In genomic region chr4:119194909-119195581, GRCm38 (mm10) we compare ENCODE assay signal across 8 mouse cellular contexts. TPM values are rescaled to one million over a fixed set of nuclear protein-coding genes. Genes with fewer than 3 reads are reported as not detected.
A peak's percentile ranks its signal among the peaks of the same experiment; 100 is the strongest.
DNase-seq lines count a peak whose midpoint lies in the region; ATAC-seq and TF ChIP-seq lines count a peak whose summit lies in the region.

Gene Svbp, plus strand, starts transcription at chr4:119195306.

- peak; percentile 84 for DNase-seq in ES-CJ7 (ENCODE audit: low read depth, low spot score)
- peak; percentile 81 for DNase-seq in cerebellum, adult 11-12 months
- peak; percentile 92 to 93 for DNase-seq in heart, postnatal 14 days
- DNase-seq in layer of hippocampus, adult 11-12 months (ENCODE audit: low spot score): peak; percentile 81
- DNase-seq in liver, postnatal 0 days: peak; percentile 98

- peak within 1 kb of the TSS; percentile 75 for H3K4me3 ChIP-seq in forebrain, embryonic 15.5 days
- H3K4me3 ChIP-seq in liver, postnatal 0 days (ENCODE audit: low read depth, low read length): peak within 1 kb of the TSS; percentile 91
- H3K4me3 ChIP-seq in neural tube, embryonic 13.5 days: peak within 1 kb of the TSS; percentile 63
- H3K4me3 ChIP-seq in testis, adult 2 months (ENCODE audit: control insufficient read depth, low read depth, low read length): peak within 1 kb of the TSS; percentile 94

- 0% methylated on average over 37 of the region's 47 CpGs for WGBS in forebrain, embryonic 15.5 days
- 4% methylated on average over 42 of the region's 47 CpGs for WGBS in liver, postnatal 0 days (ENCODE audit: insufficient replicate concordance)
- WGBS in neural tube, embryonic 13.5 days: under 1% methylated on average over 29 of the region's 47 CpGs

- TF ChIP-seq EP300 in liver, postnatal 0 days (IDR thresholded peaks at IDR 0.05; ENCODE audit: low read depth): no peak

- ATAC-seq in forebrain, embryonic 15.5 days (replicated peaks): peak; percentile 90
- peak; percentile 95 for ATAC-seq in liver, postnatal 0 days
- peak; percentile 93 for ATAC-seq in neural tube, embryonic 13.5 days (ENCODE audit: low read depth)

- peaks cover 26% of the 10 kb centered on the region for H3K4me1 ChIP-seq in forebrain, embryonic 15.5 days
- peaks cover 20% of the 10 kb centered on the region for H3K4me1 ChIP-seq in liver, postnatal 0 days (ENCODE audit: insufficient read depth)
- H3K4me1 ChIP-seq in neural tube, embryonic 13.5 days (replicated peaks): peaks cover 31% of the 10 kb centered on the region
- H3K4me1 ChIP-seq in testis, adult 2 months (ENCODE audit: control insufficient read depth, insufficient read depth, low read length): peaks cover 6% of the 10 kb centered on the region

- H3K9ac ChIP-seq in forebrain, embryonic 15.5 days (replicated peaks): peak within 1 kb of the TSS; percentile 64
- H3K9ac ChIP-seq in liver, postnatal 0 days (replicated peaks): peak within 1 kb of the TSS; percentile 95
- peak within 1 kb of the TSS; percentile 81 for H3K9ac ChIP-seq in neural tube, embryonic 13.5 days

- no peak for TF ChIP-seq POLR2A in testis, adult 2 months (IDR thresholded peaks at IDR 0.05; ENCODE audit: control insufficient read depth, low read depth, low read length)

- H3K4me2 ChIP-seq in forebrain, embryonic 15.5 days (replicated peaks): peak within 1 kb of the TSS; percentile 65
- peak within 1 kb of the TSS; percentile 71 for H3K4me2 ChIP-seq in liver, postnatal 0 days (ENCODE audit: low read depth, low read length)
- H3K4me2 ChIP-seq in neural tube, embryonic 13.5 days: peak within 1 kb of the TSS; percentile 70

- no peaks in the 10 kb centered on the region for H3K36me3 ChIP-seq in forebrain, embryonic 15.5 days
- H3K36me3 ChIP-seq in liver, postnatal 0 days (replicated peaks; ENCODE audit: insufficient read depth, low read length): no peaks in the 10 kb centered on the region
- H3K36me3 ChIP-seq in neural tube, embryonic 13.5 days: peaks cover 11% of the 10 kb centered on the region; the same call in 1 of the 2 replicates
- no peaks in the 10 kb centered on the region for H3K36me3 ChIP-seq in testis, adult 2 months (ENCODE audit: control insufficient read depth, insufficient read depth, low read length)

- no peaks in the 10 kb centered on the region for H3K27me3 ChIP-seq in forebrain, embryonic 15.5 days
- no peaks in the 10 kb centered on the region for H3K27me3 ChIP-seq in liver, postnatal 0 days (ENCODE audit: insufficient read depth, low read length)
- H3K27me3 ChIP-seq in neural tube, embryonic 13.5 days: no peaks in the 10 kb centered on the region
- H3K27me3 ChIP-seq in testis, adult 2 months (ENCODE audit: control insufficient read depth, insufficient read depth, low read length): no peaks in the 10 kb centered on the region

- H3K9me3 ChIP-seq in forebrain, embryonic 15.5 days: no peaks in the 10 kb centered on the region
- no peaks in the 10 kb centered on the region for H3K9me3 ChIP-seq in liver, postnatal 0 days (ENCODE audit: low read length)
- H3K9me3 ChIP-seq in neural tube, embryonic 13.5 days: no peaks in the 10 kb centered on the region

- intact Hi-C loops in heart, postnatal 14 days (cut with DNase I): no loop called here

- no peak for TF ChIP-seq CTCF in liver, postnatal 0 days (IDR thresholded peaks at IDR 0.05; ENCODE audit: low read depth)
- no peak for TF ChIP-seq CTCF in testis, adult 2 months (IDR thresholded peaks at IDR 0.05; ENCODE audit: control insufficient read depth, insufficient read depth, insufficient replicate concordance, low read depth, low read length)

- peak within 1 kb of the TSS; percentile 76 for H3K27ac ChIP-seq in forebrain, embryonic 15.5 days (replicated peaks)
- peak within 1 kb of the TSS; percentile 75 for H3K27ac ChIP-seq in liver, postnatal 0 days (ENCODE audit: low read depth)
- H3K27ac ChIP-seq in neural tube, embryonic 13.5 days (replicated peaks): peak within 1 kb of the TSS; percentile 85
- H3K27ac ChIP-seq in testis, adult 2 months (ENCODE audit: control insufficient read depth, insufficient read depth, low read depth, low read length): 0 out of 2 replicates have a peak within 1 kb of the TSS, but pooled peaks have one; percentile 36

RNA-seq across cellular contexts. Expression of gene Svbp, which starts in this region (rescaled TPM):
- 256 and 267 TPM in 2 replicates for polyA plus RNA-seq in forebrain, embryonic 15.5 days (2015; fragmentation: Nextera tagmentation; extraction: Ambion mirVana)
- total RNA-seq in heart, postnatal 14 days (2021): 10 to 100 TPM; 22.1 to 24.5 TPM
- polyA plus RNA-seq in liver, postnatal 0 days (2015; fragmentation: Nextera tagmentation; extraction: Ambion mirVana): 54.8 and 61.3 TPM in 2 replicates
- polyA plus RNA-seq in neural tube, embryonic 13.5 days (2015; fragmentation: Nextera tagmentation; extraction: Ambion mirVana): 239 and 246 TPM in 2 replicates
- polyA plus RNA-seq in testis, adult 2 months (2012; rRNA removed): 186 and 207 TPM in 2 replicates

Comparison
In these comparisons a context has a peak if more than half of its experiments do, and no peak if none do; other contexts are left out.
1. Peak in every context shown above with its lines: DNase-seq, ATAC-seq, H3K4me3 ChIP-seq and H3K27ac ChIP-seq.